Mouse (Mus musculus): ENCODE results near the gene Lamb2. TPM values are rescaled to one million over a fixed set of nuclear protein-coding genes. Genes with fewer than 3 reads are reported as not detected.

Gene Lamb2
- total and polyA plus RNA-seq, 3 experiments: 0.58 to 0.84 TPM; not detected in 1

DNA sequence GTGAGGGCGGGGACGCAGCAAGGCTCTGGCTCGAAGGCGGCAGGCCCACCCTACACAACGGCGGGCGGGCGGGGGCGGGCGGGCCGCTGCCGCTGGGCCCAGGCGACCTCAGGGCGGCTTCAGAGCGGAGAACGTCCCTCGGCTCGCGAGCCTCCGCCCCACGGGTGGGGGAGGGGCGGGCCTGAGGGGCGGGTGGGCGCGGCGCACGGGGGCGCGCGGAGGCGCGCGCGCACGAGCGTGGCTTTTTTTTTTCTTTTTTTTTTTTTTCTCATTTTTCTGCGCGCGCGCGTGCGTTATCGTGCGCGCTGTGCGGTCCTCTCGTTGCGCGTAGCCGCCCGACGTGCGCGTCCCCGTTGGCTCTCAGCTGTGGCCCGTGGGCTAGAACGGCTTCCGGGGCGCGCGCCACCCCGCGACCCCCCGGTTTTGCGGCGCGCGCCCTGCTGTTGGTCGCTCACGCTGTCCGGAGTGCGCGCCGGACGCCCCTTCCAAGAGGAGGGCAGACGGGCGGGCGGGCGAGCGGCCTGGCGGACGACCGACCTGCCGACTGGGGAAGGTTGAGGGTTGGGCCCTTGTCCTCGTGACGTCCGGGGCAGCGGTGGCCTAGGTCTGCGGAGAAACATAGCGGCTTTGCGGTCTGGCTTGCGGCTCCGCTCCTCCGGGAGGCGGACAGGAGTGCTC is 37.9 kb downstream of the Lamb2 start:
- Histone ChIP-seq H3K4me1 (ENCODE audit: control insufficient read depth in 1 of 2, insufficient read depth in 2 of 2, low read length in 2 of 2) (peaks cover 6 to 17% of the 10 kb centered on the region in 2 experiments), H3K27me3 (ENCODE audit: control insufficient read depth in 1 of 2, insufficient read depth in 2 of 2, low read length in 2 of 2) (no peaks in the 10 kb centered on the region), H3K36me3 (ENCODE audit: control insufficient read depth in 1 of 2, insufficient read depth in 2 of 2, low read length in 2 of 2) (peaks cover 11 to 38% of the 10 kb centered on the region in 2 experiments), H3K27ac (ENCODE audit: control insufficient read depth, low read depth, low read length) (peak overlapping the region; percentile 91), H3K9ac (ENCODE audit: control insufficient read depth, low read depth, low read length, poor library complexity, severe bottlenecking) (peak overlapping the region; percentile 92), H3K4me3 (ENCODE audit: control insufficient read depth in 1 of 2, insufficient read depth in 1 of 2, low read depth in 2 of 2, low read length in 2 of 2) (peak overlapping the region; percentile 81 to 84), H3K79me2 (ENCODE audit: control insufficient read depth, insufficient read depth, low read length, poor library complexity) (peaks cover 38% of the 10 kb centered on the region), H3K9me3 (replicated peaks; ENCODE audit: insufficient read depth, low read length) (no peaks in the 10 kb centered on the region)
- TF ChIP-seq NRF1 (IDR thresholded peaks at IDR 0.05; ENCODE audit: insufficient read depth, low read depth, low read length, poor library complexity, severe bottlenecking): peak; percentile 66
- peak; percentile 95 for TF ChIP-seq ZNF384 (IDR thresholded peaks at IDR 0.05; ENCODE audit: low read depth, low read length)
- no peak for TF ChIP-seq MAFK (IDR thresholded peaks at IDR 0.05; ENCODE audit: borderline replicate concordance, low read depth, low read length)
- peak; percentile 92; the same call in 1 of the 2 replicates for TF ChIP-seq CHD1 (IDR thresholded peaks at IDR 0.05; ENCODE audit: low read depth, low read length)
- no peak for TF ChIP-seq GABPA (IDR thresholded peaks at IDR 0.05; ENCODE audit: low read depth, low read length)
- no peak for TF ChIP-seq JUND (IDR thresholded peaks at IDR 0.05; ENCODE audit: low read depth, low read length)
- TF ChIP-seq RAD21 (IDR thresholded peaks at IDR 0.05; ENCODE audit: low read depth, low read length): no peak
- TF ChIP-seq USF1 (IDR thresholded peaks at IDR 0.05; ENCODE audit: low read depth, low read length): peak; percentile 56
- TF ChIP-seq POLR2A (IDR thresholded peaks at IDR 0.05; ENCODE audit: control insufficient read depth in 1 of 2, insufficient read depth in 1 of 2, low read depth in 1 of 2, low read length in 2 of 2, poor library complexity in 1 of 2): peak in 1 of 2 experiments; percentile 2; a peak in 1 of 4 replicates
- 0 out of 2 replicates have a peak, but pooled peaks have one; percentile 41 for TF ChIP-seq ETS1 (IDR thresholded peaks at IDR 0.05; ENCODE audit: low read depth, low read length)
- no peak for TF ChIP-seq CHD2 (IDR thresholded peaks at IDR 0.05; ENCODE audit: low read length)
- no peak for TF ChIP-seq MXI1 (IDR thresholded peaks at IDR 0.05; ENCODE audit: low read depth, low read length)
- no peak for TF ChIP-seq MAX (IDR thresholded peaks at IDR 0.05; ENCODE audit: low read length)
- peak; percentile 89 for DNase-seq (ENCODE audit: low read depth, low spot score)

- Histone ChIP-seq H3K36me3 (ENCODE audit: control insufficient read depth in 1 of 2, insufficient read depth in 2 of 2, low read length in 2 of 2) (peaks cover 11 to 40% of the 10 kb centered on the region in 2 experiments), H3K9ac (ENCODE audit: control insufficient read depth, low read depth, low read length, poor library complexity, severe bottlenecking) (peak overlapping the region; percentile 92)
- DNase-seq (ENCODE audit: low read depth, low spot score): peak; percentile 91
- TF ChIP-seq CHD2 (IDR thresholded peaks at IDR 0.05; ENCODE audit: low read length) (no peak), POLR2AphosphoS2 (IDR thresholded peaks at IDR 0.05; ENCODE audit: low read length) (no peak), NRF1 (IDR thresholded peaks at IDR 0.05; ENCODE audit: insufficient read depth, low read depth, low read length, poor library complexity, severe bottlenecking) (no peak), TAL1 (IDR thresholded peaks at IDR 0.05; ENCODE audit: low read length) (no peak), MAFK (IDR thresholded peaks at IDR 0.05; ENCODE audit: borderline replicate concordance, low read depth, low read length) (no peak; the same call in 1 of the 2 replicates), ZMIZ1 (IDR thresholded peaks at IDR 0.05; ENCODE audit: low read depth, low read length) (no peak), GABPA (IDR thresholded peaks at IDR 0.05; ENCODE audit: low read depth, low read length) (no peak), ZNF384 (IDR thresholded peaks at IDR 0.05; ENCODE audit: low read depth, low read length) (peak; percentile 89), EP300 (IDR thresholded peaks at IDR 0.05; ENCODE audit: low read depth in 1 of 2, low read length in 2 of 2) (peak in 1 of 2 experiments; percentile 52; a peak in 3 of 4 replicates), GATA1 (IDR thresholded peaks at IDR 0.05; ENCODE audit: low read depth, low read length) (peak; percentile 18; the same call in 1 of the 2 replicates), RAD21 (IDR thresholded peaks at IDR 0.05; ENCODE audit: low read depth, low read length) (no peak), MEF2A (IDR thresholded peaks at IDR 0.05; ENCODE audit: extremely low read depth, insufficient replicate concordance, low read depth, low read length, poor library complexity, severe bottlenecking) (no peak), MAX (IDR thresholded peaks at IDR 0.05; ENCODE audit: low read length) (peak; percentile 70), E2F4 (IDR thresholded peaks at IDR 0.05; ENCODE audit: borderline replicate concordance, low read depth, low read length) (no peak), TBP (IDR thresholded peaks at IDR 0.05; ENCODE audit: low read depth, low read length) (peak; percentile 70), ELF1 (IDR thresholded peaks at IDR 0.05; ENCODE audit: low read depth, low read length) (peak; percentile 37; the same call in 1 of the 2 replicates), BHLHE40 (IDR thresholded peaks at IDR 0.05; ENCODE audit: borderline replicate concordance, low read depth, low read length) (no peak), UBTF (IDR thresholded peaks at IDR 0.05; ENCODE audit: borderline replicate concordance, insufficient read depth, low read depth, low read length) (no peak), RCOR1 (IDR thresholded peaks at IDR 0.05; ENCODE audit: low read depth, low read length) (0 out of 2 replicates have a peak, but pooled peaks have one; percentile 16), CTCF (IDR thresholded peaks at IDR 0.05 in 2 of 3, conservative IDR thresholded peaks at IDR 0.05 in 1 of 3; ENCODE audit: control insufficient read depth in 1 of 3, insufficient read depth in 1 of 3, low read depth in 2 of 3, low read length in 3 of 3, poor library complexity in 1 of 3, severe bottlenecking in 1 of 3) (no peak), SIN3A (IDR thresholded peaks at IDR 0.05; ENCODE audit: low read length) (peak; percentile 95), MYB (IDR thresholded peaks at IDR 0.05; ENCODE audit: low read depth, low read length) (0 out of 2 replicates have a peak, but pooled peaks have one; percentile 6), ETS1 (IDR thresholded peaks at IDR 0.05; ENCODE audit: low read depth, low read length) (peak; percentile 44)
Measured at GRCm38 (mm10) chr9:108517931-108518332, 38.4 kb downstream of the Lamb2 start.

More at GRCm38 (mm10) chr9:108517931-108518332, 38.4 kb downstream of the Lamb2 start:
- H3K9me3 ChIP-seq (replicated peaks; ENCODE audit: insufficient read depth, low read length): no peaks in the 10 kb centered on the region
- H3K27ac ChIP-seq (ENCODE audit: control insufficient read depth, low read depth, low read length): peak overlapping the region; percentile 79
- H3K4me1 ChIP-seq (ENCODE audit: control insufficient read depth in 1 of 2, insufficient read depth in 2 of 2, low read length in 2 of 2): peaks cover 6 to 17% of the 10 kb centered on the region in 2 experiments
- H3K27me3 ChIP-seq (ENCODE audit: control insufficient read depth in 1 of 2, insufficient read depth in 2 of 2, low read length in 2 of 2): no peaks in the 10 kb centered on the region
- H3K79me2 ChIP-seq (ENCODE audit: control insufficient read depth, insufficient read depth, low read length, poor library complexity): peaks cover 40% of the 10 kb centered on the region
- H3K4me3 ChIP-seq (ENCODE audit: control insufficient read depth in 1 of 2, insufficient read depth in 1 of 2, low read depth in 2 of 2, low read length in 2 of 2): peak overlapping the region; percentile 81 to 84

All from MEL (cell line).